ENCODE assay signal across 13 mouse cellular contexts in the genomic region with DNA sequence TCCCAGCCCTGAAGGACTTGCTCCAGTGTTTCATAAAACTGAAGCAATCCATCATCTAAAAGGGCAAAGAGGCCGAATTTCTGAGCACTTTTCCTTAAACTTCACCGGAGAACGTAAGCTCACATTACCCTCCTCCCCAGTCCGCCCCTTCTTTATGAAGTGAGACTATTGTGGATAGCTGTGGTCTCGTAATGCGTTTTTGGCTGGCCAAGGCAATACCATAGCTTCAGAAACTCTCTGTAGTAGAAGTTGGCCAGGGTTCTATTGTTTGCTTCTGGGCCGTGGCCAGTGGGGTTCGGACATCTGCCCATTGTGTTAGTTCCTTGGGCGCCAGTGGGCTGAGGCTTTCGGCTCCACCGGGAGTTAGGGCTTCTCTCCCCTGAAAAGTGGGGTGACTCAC.
DNase-seq lines count a peak whose midpoint lies in the region; ATAC-seq and TF ChIP-seq lines count a peak whose summit lies in the region.
"Had no signal": no experiment of that assay in that cellular context is flagged by ENCODE, and none has a peak within 500 bp of the region (broad histone marks: within the 10 kb centered on the region; RNA-seq: fewer than 3 reads in every experiment).

No protein-coding gene starts in this region.

- WGBS in lung, embryonic 16.5 days: 44% methylated on average over 11 of the region's 11 CpGs
- WGBS in hindbrain, embryonic 11.5 days: 68% methylated on average over 11 of the region's 11 CpGs
- 62% methylated on average over 11 of the region's 11 CpGs for WGBS in stomach, embryonic 14.5 days

- H3K4me2 ChIP-seq in lung, embryonic 16.5 days (ENCODE audit: low read depth, low read length): peak overlapping the region; percentile 57
- no peak overlapping the region for H3K4me2 ChIP-seq in hindbrain, embryonic 11.5 days (replicated peaks; ENCODE audit: low read depth, low read length)
- H3K4me2 ChIP-seq in stomach, embryonic 14.5 days (replicated peaks; ENCODE audit: low read depth, low read length): peak overlapping the region; percentile 25; the same call in 1 of the 2 replicates

- DNase-seq in gastrocnemius, adult 2 months: peak; percentile 20
- no peak for DNase-seq in gastrocnemius, postnatal 10 days
- DNase-seq in lung, postnatal 36 days: no peak
- peak; percentile 6 for DNase-seq in hindbrain, embryonic 11.5 days (ENCODE audit: low spot score)
- DNase-seq in left cerebral cortex, adult 11 months (ENCODE audit: low spot score): no peak
- DNase-seq in frontal cortex, postnatal 36 days (ENCODE audit: low spot score in 2 of 2): no peak
- DNase-seq: adrenal gland, postnatal 25 days; cerebellum, adult 11 months; heart, postnatal 4 days; kidney, postnatal 36 days; thymus, postnatal 4 days had no signal

- no peak for TF ChIP-seq CTCF in gastrocnemius, adult 2 months (IDR thresholded peaks at IDR 0.05)

- H3K4me3 ChIP-seq in gastrocnemius, adult 2 months: peak overlapping the region; percentile 42
- peak overlapping the region; percentile 41 for H3K4me3 ChIP-seq in lung, embryonic 16.5 days (ENCODE audit: low read length)
- no peak overlapping the region for H3K4me3 ChIP-seq in hindbrain, embryonic 11.5 days (ENCODE audit: low read depth, low read length)
- no peak overlapping the region for H3K4me3 ChIP-seq in stomach, embryonic 14.5 days (ENCODE audit: low read depth, low read length)

- H3K9ac ChIP-seq in lung, embryonic 16.5 days (ENCODE audit: low read length): peak overlapping the region; percentile 41; the same call in 1 of the 2 replicates
- no peak overlapping the region for H3K9ac ChIP-seq in hindbrain, embryonic 11.5 days (ENCODE audit: low read depth, low read length)
- H3K9ac ChIP-seq in stomach, embryonic 14.5 days (replicated peaks; ENCODE audit: low read depth, low read length): no peak overlapping the region

- no peak overlapping the region for H3K27ac ChIP-seq in gastrocnemius, adult 2 months
- no peak overlapping the region for H3K27ac ChIP-seq in lung, embryonic 16.5 days (ENCODE audit: low read length)
- H3K27ac ChIP-seq in hindbrain, embryonic 11.5 days (ENCODE audit: low read depth, low read length): no peak overlapping the region
- no peak overlapping the region for H3K27ac ChIP-seq in stomach, embryonic 14.5 days (ENCODE audit: low read length)

- H3K4me1 ChIP-seq in lung, embryonic 16.5 days (replicated peaks; ENCODE audit: control insufficient read depth, insufficient read depth, low read length): no peaks in the 10 kb centered on the region
- no peaks in the 10 kb centered on the region for H3K4me1 ChIP-seq in hindbrain, embryonic 11.5 days (replicated peaks; ENCODE audit: control insufficient read depth, insufficient read depth, low read length)
- 0 out of 2 replicates have a peak, but pooled peaks cover 4% of the 10 kb centered on the region for H3K4me1 ChIP-seq in stomach, embryonic 14.5 days (ENCODE audit: control insufficient read depth, insufficient read depth, low read length)

- H3K36me3 ChIP-seq in lung, embryonic 16.5 days (ENCODE audit: control insufficient read depth, insufficient read depth, low read length): no peaks in the 10 kb centered on the region
- H3K36me3 ChIP-seq in hindbrain, embryonic 11.5 days (ENCODE audit: control insufficient read depth, insufficient read depth, low read length): no peaks in the 10 kb centered on the region
- H3K36me3 ChIP-seq in stomach, embryonic 14.5 days (ENCODE audit: control insufficient read depth, insufficient read depth, low read length): no peaks in the 10 kb centered on the region

- H3K9me3 ChIP-seq in lung, embryonic 16.5 days (ENCODE audit: control insufficient read depth, low read length): no peaks in the 10 kb centered on the region
- no peaks in the 10 kb centered on the region for H3K9me3 ChIP-seq in hindbrain, embryonic 11.5 days (ENCODE audit: control insufficient read depth, low read length)
- no peaks in the 10 kb centered on the region for H3K9me3 ChIP-seq in stomach, embryonic 14.5 days (ENCODE audit: control insufficient read depth, low read depth, low read length)

- ATAC-seq in lung, embryonic 16.5 days (ENCODE audit: low read depth): peak; percentile 49
- ATAC-seq in hindbrain, embryonic 11.5 days (ENCODE audit: low FRiP score): no peak
- no peak for ATAC-seq in stomach, embryonic 14.5 days (ENCODE audit: insufficient number of reproducible peaks, insufficient read depth, low FRiP score, low read depth)

- no peaks in the 10 kb centered on the region for H3K27me3 ChIP-seq in lung, embryonic 16.5 days (ENCODE audit: control insufficient read depth, insufficient read depth, low read depth, low read length)
- H3K27me3 ChIP-seq in hindbrain, embryonic 11.5 days (ENCODE audit: control insufficient read depth, insufficient read depth, low read length): no peaks in the 10 kb centered on the region
- no peaks in the 10 kb centered on the region for H3K27me3 ChIP-seq in stomach, embryonic 14.5 days (ENCODE audit: control insufficient read depth, insufficient read depth, low read length)

- intact Hi-C loops in gastrocnemius, adult 2 months (cut with DNase I): no loop called here

Comparison
In these comparisons a context has a peak if more than half of its experiments do, and no peak if none do; other contexts are left out.
1. DNase-seq: peak in gastrocnemius, adult 2 months (single experiment) and hindbrain, embryonic 11.5 days (single experiment); none in gastrocnemius, postnatal 10 days (single experiment), lung, postnatal 36 days (single experiment), left cerebral cortex, adult 11 months (single experiment) and frontal cortex, postnatal 36 days (0 of 2).
2. H3K4me3 ChIP-seq: peak in gastrocnemius, adult 2 months (single experiment) and lung, embryonic 16.5 days (single experiment); none in hindbrain, embryonic 11.5 days (single experiment) and stomach, embryonic 14.5 days (single experiment).